Mouse (Mus musculus) kidney, embryonic 14.5 days (tissue): ENCODE measurements around the gene Cckar. TPM values are rescaled to one million over a fixed set of nuclear protein-coding genes. Genes with fewer than 3 reads are reported as not detected.

Experiments used
- ATAC-seq: fragments of 200-750 bp; cut with Nextera tagmentation; 2 replicates; pipeline ENCODE4 v1.8.0; 2017; ENCODE audit warnings: moderate number of reproducible peaks, mild to moderate bottlenecking, moderate TSS enrichment, moderate library complexity; ENCODE audit not compliant: low FRiP score, low TSS enrichment
- H3K27ac ChIP-seq: fragments of 300-500 bp; sonication (generic); 2 replicates; pipeline ENCODE4 v1.5.1; 2014; ENCODE audit warnings: low read depth, mild to moderate bottlenecking, low read length, moderate library complexity, mixed read lengths
- H3K27me3 ChIP-seq: fragments of 300-500 bp; sonication (generic); 2 replicates; pipeline ENCODE4 v1.6.1; 2014; ENCODE audit warnings: mild to moderate bottlenecking, low read length; ENCODE audit not compliant: control insufficient read depth, insufficient read depth
- H3K36me3 ChIP-seq: fragments of 300-500 bp; sonication (generic); 2 replicates; pipeline ENCODE4 v1.6.1; 2014; ENCODE audit warnings: low read length, mixed read lengths; ENCODE audit not compliant: control insufficient read depth, insufficient read depth
- H3K4me1 ChIP-seq: fragments of 300-500 bp; sonication (generic); 2 replicates; pipeline ENCODE4 v1.6.1; 2014; ENCODE audit warnings: low read length, mixed read lengths; ENCODE audit not compliant: control insufficient read depth, insufficient read depth
- H3K4me2 ChIP-seq: fragments of 300-500 bp; sonication (generic); replicated peaks from 2 replicates; pipeline ENCODE4 v1.6.1; 2014; ENCODE audit warnings: low read depth, mild to moderate bottlenecking, low read length
- H3K4me3 ChIP-seq: fragments of 300-500 bp; sonication (generic); 2 replicates; pipeline ENCODE4 v1.5.1; 2014; ENCODE audit warnings: mild to moderate bottlenecking, low read length
- H3K9ac ChIP-seq: fragments of 300-500 bp; sonication (generic); 2 replicates; pipeline ENCODE4 v1.6.1; 2014; ENCODE audit warnings: low read depth, mild to moderate bottlenecking, low read length, moderate library complexity
- H3K9me3 ChIP-seq: fragments of 300-500 bp; sonication (generic); 2 replicates; pipeline ENCODE4 v1.6.1; 2016; ENCODE audit warnings: low read length; ENCODE audit not compliant: control insufficient read depth
- WGBS: fragments of 180-500 bp; shearing (Covaris S2); extraction: QIAGEN DNeasy Blood & Tissue Kit; methylation state at CpG from one replicate; pipeline ENCODE4 v1.1.7; 2014; 5-methylcytosine and 5-hydroxymethylcytosine counted together
- polyA plus RNA-seq: library from polyadenylated mRNA; unstranded; fragments of >200 nt; fragmentation: Nextera tagmentation; extraction: Ambion mirVana; gene quantifications from 2 replicates; pipeline ENCODE4 v1.2.1, GENCODE M21; 2014

Gene Cckar
- polyA plus RNA-seq, 1 experiment from 2014 or later, result 1.2 TPM

DNA sequence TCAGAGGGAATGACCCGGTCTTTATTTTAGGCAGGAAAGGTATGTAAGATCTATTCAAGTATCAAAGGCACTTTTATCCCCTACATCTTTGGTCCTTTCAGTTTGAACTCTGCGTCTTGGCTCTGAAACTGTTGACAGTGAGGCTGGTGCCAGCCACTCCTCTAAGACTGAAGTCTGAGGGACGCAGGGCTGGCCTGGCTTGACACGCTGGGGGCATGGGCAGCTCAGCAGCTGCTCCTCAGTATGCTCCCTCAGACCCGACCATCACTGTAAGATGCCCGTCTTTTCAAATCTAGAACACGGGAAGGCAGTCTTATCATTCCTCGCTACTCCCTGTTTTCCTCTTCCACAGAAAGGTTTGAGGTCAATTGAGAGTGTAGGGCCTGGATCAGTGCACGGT, 9.7 kb downstream of the Cckar start:
- ATAC-seq, result no peak
- no peak overlapping the region for H3K9ac ChIP-seq
- no peak overlapping the region for H3K27ac ChIP-seq
- no peaks in the 10 kb centered on the region for H3K9me3 ChIP-seq
- no peaks in the 10 kb centered on the region for H3K4me1 ChIP-seq
- WGBS, result 64% methylated on average over 9 of the region's 9 CpGs
- no peaks in the 10 kb centered on the region for H3K36me3 ChIP-seq
- no peak overlapping the region for H3K4me2 ChIP-seq
- H3K27me3 ChIP-seq, result no peaks in the 10 kb centered on the region
- no peak overlapping the region for H3K4me3 ChIP-seq

DNA sequence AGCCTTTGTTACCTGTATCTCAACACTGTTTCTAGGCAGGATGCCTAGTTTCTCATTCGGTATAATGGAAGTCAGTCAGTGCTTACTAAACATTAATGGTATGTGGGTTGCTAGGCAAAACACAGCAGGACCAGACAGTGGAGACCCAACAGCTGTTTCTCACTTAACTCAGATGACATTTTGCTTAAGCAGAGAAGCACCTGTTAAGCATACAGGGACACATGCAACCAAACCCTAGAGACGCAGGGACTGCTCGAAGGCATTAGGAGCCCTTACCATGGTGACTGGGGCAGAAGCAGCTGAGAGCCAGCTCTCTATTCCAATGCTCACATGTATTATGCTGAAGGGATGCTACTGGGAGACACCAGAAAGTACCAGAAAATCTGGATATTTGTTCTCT, 10.8 kb downstream of the Cckar start:
- no peak overlapping the region for H3K4me3 ChIP-seq
- no peak for ATAC-seq
- H3K36me3 ChIP-seq, result no peaks in the 10 kb centered on the region
- no peaks in the 10 kb centered on the region for H3K9me3 ChIP-seq
- 69% methylated on average over 3 of the region's 3 CpGs for WGBS
- H3K4me2 ChIP-seq, result no peak overlapping the region
- H3K4me1 ChIP-seq, result no peaks in the 10 kb centered on the region
- no peak overlapping the region for H3K27ac ChIP-seq
- no peaks in the 10 kb centered on the region for H3K27me3 ChIP-seq
- no peak overlapping the region for H3K9ac ChIP-seq

DNA sequence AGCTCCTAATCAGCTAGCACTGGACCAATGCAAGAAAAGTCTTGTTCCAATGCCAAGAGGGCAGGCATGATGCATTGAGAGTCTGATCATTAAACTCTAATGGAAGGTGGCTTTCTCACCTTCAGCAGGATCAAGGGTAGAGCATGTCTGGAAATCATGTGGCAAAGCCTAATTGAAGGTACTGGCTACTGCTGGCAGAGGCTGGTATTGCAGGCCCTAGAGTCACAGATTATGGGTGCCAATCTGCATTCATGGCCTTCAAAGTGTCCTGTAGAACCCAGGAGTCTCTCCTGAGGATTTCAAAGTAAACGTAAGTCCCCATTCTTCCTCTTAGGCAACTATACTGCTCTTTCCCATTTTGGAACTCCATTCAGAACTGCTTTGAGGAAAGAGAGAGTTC, 14.8 kb downstream of the Cckar start:
- WGBS, result 89% methylated on average over 1 of the region's 1 CpGs

DNA sequence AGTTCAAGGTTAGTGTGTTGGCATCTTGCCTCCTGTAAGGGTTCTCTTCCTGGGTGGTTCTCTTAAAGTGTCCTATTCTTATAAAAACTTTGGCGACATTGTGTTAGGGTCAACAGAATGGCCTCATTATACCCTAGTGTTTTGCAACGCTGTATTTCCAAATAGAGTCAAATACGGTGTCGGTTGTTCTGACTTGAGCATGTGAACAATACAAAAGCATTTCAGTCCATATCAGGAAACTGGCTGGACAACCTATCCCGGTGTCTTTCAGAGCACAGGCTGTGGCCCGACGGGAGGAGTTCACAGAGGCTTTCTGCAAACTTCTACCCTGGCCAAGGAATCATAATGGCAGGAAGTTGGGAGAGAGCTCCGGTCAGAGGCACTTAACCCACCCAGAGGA, 15.4 kb downstream of the Cckar start:
- no peak overlapping the region for H3K27ac ChIP-seq
- ATAC-seq, result no peak
- no peak overlapping the region for H3K4me3 ChIP-seq
- no peaks in the 10 kb centered on the region for H3K9me3 ChIP-seq
- H3K4me2 ChIP-seq, result no peak overlapping the region
- H3K9ac ChIP-seq, result no peak overlapping the region
- H3K4me1 ChIP-seq, result no peaks in the 10 kb centered on the region
- no peaks in the 10 kb centered on the region for H3K27me3 ChIP-seq
- H3K36me3 ChIP-seq, result no peaks in the 10 kb centered on the region
- WGBS, result 79% methylated on average over 8 of the region's 8 CpGs

More for the DNA sequence above, 14.8 kb downstream of the Cckar start:
- no peak overlapping the region for H3K4me3 ChIP-seq
- no peaks in the 10 kb centered on the region for H3K36me3 ChIP-seq
- no peaks in the 10 kb centered on the region for H3K4me1 ChIP-seq
- no peak for ATAC-seq
- no peaks in the 10 kb centered on the region for H3K9me3 ChIP-seq
- no peak overlapping the region for H3K4me2 ChIP-seq
- H3K9ac ChIP-seq, result no peak overlapping the region
- H3K27ac ChIP-seq, result no peak overlapping the region
- H3K27me3 ChIP-seq, result no peaks in the 10 kb centered on the region

DNA sequence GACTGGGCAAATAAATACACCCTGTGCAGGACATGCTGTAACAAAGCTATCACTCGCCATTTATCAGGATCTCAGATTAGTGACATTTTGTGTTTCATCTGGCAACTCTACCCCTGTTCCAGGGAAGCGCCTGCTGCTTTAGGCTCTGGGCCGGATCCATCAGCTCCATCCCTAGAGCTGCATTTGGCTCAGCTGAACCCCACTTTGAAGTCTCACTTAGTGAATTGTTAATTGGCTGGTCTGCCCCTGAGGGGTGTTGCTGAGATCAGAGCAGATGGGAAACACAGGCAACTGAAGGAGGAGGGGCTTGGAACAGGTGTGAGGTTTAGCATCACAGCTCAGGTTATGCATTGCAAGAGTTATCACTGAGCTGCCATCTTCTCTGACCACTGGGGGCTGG, 15.9 kb downstream of the Cckar start:
- Histone ChIP-seq H3K4me2 (no peak overlapping the region), H3K9me3 (no peaks in the 10 kb centered on the region), H3K9ac (no peak overlapping the region), H3K27me3 (no peaks in the 10 kb centered on the region), H3K36me3 (no peaks in the 10 kb centered on the region), H3K27ac (no peak overlapping the region), H3K4me1 (no peaks in the 10 kb centered on the region), H3K4me3 (no peak overlapping the region)
- ATAC-seq, result no peak
- 78% methylated on average over 3 of the region's 3 CpGs for WGBS

DNA sequence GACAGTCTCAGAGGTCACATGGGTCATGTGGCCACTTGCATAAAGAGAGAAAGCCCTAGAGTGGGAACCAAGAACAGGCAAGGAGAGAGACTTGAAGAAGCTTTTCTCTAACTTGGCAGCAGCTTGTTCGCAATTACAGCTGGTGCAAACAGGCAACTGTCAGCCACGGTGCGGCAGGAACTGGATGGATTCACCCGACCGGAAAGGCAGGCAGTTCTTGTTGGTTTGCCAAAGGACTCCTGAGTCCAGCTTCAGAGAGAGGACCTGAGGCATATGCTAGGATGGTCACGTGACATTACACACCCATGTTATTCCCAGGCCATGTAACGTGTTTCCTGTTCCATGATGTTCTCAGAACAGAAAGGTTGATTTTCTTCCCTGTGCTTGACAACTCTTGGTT, 19.2 kb downstream of the Cckar start:
- Histone ChIP-seq H3K36me3 (no peaks in the 10 kb centered on the region), H3K27me3 (no peaks in the 10 kb centered on the region), H3K27ac (no peak overlapping the region), H3K4me1 (no peaks in the 10 kb centered on the region), H3K9me3 (no peaks in the 10 kb centered on the region), H3K4me2 (no peak overlapping the region), H3K9ac (no peak overlapping the region), H3K4me3 (no peak overlapping the region)
- ATAC-seq, result no peak
- WGBS, result 72% methylated on average over 7 of the region's 7 CpGs

DNA sequence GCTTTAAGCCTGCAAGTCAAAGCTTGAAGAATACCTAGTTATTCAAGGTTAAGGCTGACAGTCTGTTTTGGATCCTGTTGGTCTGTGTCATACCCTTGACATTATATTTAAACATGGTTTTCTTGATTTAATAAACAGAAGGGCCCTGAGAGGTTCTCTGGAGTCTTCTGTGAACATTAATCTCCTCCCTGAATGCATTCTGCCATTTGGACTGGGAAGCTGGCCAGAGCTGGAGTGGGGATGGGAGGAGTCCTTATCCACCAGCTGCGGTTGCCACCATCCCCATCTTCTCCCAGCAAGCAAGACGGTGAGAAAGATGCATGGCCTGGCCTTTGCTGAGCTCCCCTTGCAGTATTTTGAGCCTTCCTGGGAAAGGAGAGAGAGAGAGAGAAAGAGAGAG, 21.1 kb downstream of the Cckar start:
- H3K27me3 ChIP-seq, result no peaks in the 10 kb centered on the region
- no peaks in the 10 kb centered on the region for H3K9me3 ChIP-seq
- no peak overlapping the region for H3K4me3 ChIP-seq
- H3K4me2 ChIP-seq, result no peak overlapping the region
- WGBS, result 83% methylated on average over 2 of the region's 2 CpGs
- ATAC-seq, result no peak
- H3K9ac ChIP-seq, result no peak overlapping the region
- no peaks in the 10 kb centered on the region for H3K36me3 ChIP-seq
- no peak overlapping the region for H3K27ac ChIP-seq
- H3K4me1 ChIP-seq, result no peaks in the 10 kb centered on the region

DNA sequence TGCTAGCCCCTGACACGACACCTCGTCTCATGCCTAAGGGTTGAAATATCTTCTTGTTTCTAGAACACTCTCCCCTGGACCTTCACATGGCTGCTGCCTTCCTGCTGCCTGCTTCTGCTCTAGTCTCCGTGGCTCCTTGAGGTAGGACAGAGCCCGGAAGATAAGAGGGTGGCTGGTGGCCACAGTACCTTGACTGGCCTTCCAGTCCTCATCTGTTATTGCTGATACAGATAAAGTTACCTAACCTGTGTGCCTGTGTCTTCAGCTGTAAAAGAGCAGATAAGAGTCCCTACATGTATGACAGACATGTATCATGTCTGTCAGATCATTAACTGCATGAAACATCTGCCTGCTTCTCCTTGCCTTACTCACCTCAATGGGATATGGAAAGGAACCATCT, 21.9 kb downstream of the Cckar start:
- Histone ChIP-seq H3K4me2 (no peak overlapping the region), H3K9ac (no peak overlapping the region), H3K4me1 (no peaks in the 10 kb centered on the region), H3K9me3 (no peaks in the 10 kb centered on the region), H3K27me3 (no peaks in the 10 kb centered on the region), H3K36me3 (no peaks in the 10 kb centered on the region), H3K4me3 (no peak overlapping the region), H3K27ac (no peak overlapping the region)
- no peak for ATAC-seq
- WGBS, result 69% methylated on average over 4 of the region's 4 CpGs

DNA sequence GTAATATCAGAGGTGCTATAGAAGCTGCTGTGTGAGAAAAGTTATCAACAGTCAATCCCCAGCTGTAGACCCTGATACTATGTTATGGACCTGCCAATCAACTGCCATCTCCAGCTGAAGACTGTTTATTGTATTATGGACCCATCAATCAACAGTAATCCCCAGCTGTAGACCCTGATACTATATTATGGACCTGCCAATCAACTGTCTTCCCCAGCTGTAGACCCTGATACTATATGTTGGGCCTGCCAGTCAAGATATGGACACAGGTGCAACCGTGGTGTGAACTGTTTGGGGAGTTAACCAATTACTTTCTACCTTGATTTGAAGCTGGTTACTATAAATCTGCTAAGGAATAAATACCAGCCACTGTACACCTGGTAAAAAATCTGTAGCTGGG, 23.1 kb downstream of the Cckar start:
- no peak overlapping the region for H3K4me3 ChIP-seq
- no peak for ATAC-seq
- no peak overlapping the region for H3K27ac ChIP-seq
- H3K9ac ChIP-seq, result no peak overlapping the region
- no peaks in the 10 kb centered on the region for H3K9me3 ChIP-seq
- H3K27me3 ChIP-seq, result no peaks in the 10 kb centered on the region
- no peaks in the 10 kb centered on the region for H3K36me3 ChIP-seq
- no peaks in the 10 kb centered on the region for H3K4me1 ChIP-seq
- no peak overlapping the region for H3K4me2 ChIP-seq
- WGBS, result 79% methylated on average over 1 of the region's 1 CpGs

DNA sequence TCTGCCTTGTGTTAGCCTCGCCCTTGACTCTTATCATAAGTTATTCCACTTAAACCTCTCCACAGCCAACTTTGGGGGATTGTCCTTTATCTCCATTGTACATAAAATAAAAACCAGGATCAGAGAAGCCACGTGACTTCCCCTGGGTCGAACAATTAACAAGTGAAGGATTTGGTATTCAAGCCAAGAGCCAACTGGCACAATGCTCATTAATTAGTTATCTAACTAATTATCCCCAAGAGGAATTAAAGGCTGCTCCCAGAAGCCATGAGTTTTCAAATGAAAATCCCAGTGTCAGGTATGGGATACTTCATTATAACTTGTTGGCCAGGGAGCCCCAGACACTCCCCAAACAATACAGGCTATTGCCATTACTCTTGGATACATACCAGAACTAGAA, 23.6 kb downstream of the Cckar start:
- ATAC-seq, result no peak
- no peaks in the 10 kb centered on the region for H3K9me3 ChIP-seq
- H3K36me3 ChIP-seq, result no peaks in the 10 kb centered on the region
- H3K4me1 ChIP-seq, result no peaks in the 10 kb centered on the region
- no peak overlapping the region for H3K4me2 ChIP-seq
- no peaks in the 10 kb centered on the region for H3K27me3 ChIP-seq
- H3K4me3 ChIP-seq, result no peak overlapping the region
- no peak overlapping the region for H3K9ac ChIP-seq
- no peak overlapping the region for H3K27ac ChIP-seq
- WGBS, result 79% methylated on average over 3 of the region's 3 CpGs
